Mouse (Mus musculus): ENCODE results near the gene Hddc3. TPM values are rescaled to one million over a fixed set of nuclear protein-coding genes. Genes with fewer than 3 reads are reported as not detected.

The Hddc3 gene
- polyA plus RNA-seq, 1 experiment, result 84.0 TPM

DNA sequence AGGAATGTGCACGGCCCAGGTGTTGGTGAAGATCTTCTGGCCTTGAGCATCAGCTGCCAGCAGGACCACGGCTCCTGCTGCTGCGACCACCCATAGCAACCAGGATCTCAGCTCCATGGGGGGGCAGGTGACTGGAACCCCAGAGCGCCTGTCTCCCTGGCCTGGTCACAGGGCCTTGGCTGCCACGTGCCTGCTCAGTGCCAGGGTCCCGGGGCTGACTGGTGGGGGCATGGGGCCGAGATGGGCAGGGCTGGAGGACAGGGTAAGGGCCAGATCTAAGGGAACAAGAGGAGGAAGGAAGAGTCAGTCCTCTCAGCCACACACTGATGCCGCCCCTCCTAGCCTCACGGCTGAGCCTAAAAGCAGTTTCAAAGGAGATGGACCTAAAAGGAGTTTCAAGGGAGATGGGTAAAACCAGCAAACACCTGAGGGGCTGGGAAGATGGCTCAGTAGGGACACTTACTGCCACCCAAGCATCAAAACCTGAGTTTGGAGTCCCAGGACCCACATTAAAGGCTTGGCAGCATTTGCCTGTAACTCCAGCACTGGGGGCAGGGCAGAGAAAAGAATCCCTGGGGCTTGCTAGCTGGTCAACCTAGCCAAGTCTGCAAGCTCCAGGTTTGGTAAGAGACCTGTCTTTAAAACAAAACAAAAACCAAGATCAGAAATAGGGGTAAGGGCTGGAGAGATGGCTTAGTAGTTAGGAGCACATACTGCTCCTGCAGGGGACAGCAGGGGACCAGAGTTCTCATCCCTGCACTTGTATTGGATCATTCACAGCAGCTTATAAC lies 55.9 kb downstream of the Hddc3 start:
- no peak for TF ChIP-seq GATA1 (IDR thresholded peaks at IDR 0.05; ENCODE audit: low read length)

DNA sequence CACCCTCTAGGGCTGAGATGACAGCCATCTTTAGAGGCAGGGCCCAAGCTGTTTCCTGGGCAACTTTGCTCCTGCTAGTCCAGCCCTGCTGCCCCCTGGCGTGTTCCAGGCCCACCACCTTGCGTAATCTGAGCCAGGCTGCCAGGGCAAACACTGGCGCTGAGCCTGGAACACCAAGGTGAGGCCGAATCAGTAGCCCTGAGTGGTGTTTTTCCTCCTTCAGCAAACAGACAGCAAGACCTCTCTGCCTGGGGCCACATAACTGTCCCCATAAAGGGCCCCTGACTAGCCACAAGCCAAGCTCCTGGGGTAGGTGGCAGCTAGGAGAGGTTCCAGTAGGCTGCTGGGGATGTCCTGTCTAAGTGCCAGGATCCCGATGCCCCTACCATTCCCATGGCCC lies 57.2 kb downstream of the Hddc3 start:
- TF ChIP-seq GATA1 (IDR thresholded peaks at IDR 0.05; ENCODE audit: low read length), result no peak

Other genes starting within 250 kb of the Hddc3 start
- 14.1 and 15.4 TPM in 2 replicates for gene Idh2, start 227.7 kb upstream of the Hddc3 start, polyA plus RNA-seq (2012)
- 18.5 and 25.3 TPM in 2 replicates for gene Sema4b, start 156.3 kb upstream of the Hddc3 start, polyA plus RNA-seq (2012)
- gene Cib1, start 110.3 kb upstream of the Hddc3 start, polyA plus RNA-seq (2012), result 62.3 and 76.0 TPM in 2 replicates
- gene Gdpgp1, start 110.2 kb upstream of the Hddc3 start, polyA plus RNA-seq (2012), result 5.3 and 6.0 TPM in 2 replicates
- 0.43 and 0.80 TPM in 2 replicates for gene Ttll13, start 96.7 kb upstream of the Hddc3 start, polyA plus RNA-seq (2012)
- 44.2 and 71.4 TPM in 2 replicates for gene Ngrn, start 81.9 kb upstream of the Hddc3 start, polyA plus RNA-seq (2012)
- gene Vps33b, start 73.5 kb upstream of the Hddc3 start, polyA plus RNA-seq (2012), result 7.1 and 7.2 TPM in 2 replicates
- 18.3 and 22.7 TPM in 2 replicates for gene Prc1, start 48.7 kb upstream of the Hddc3 start, polyA plus RNA-seq (2012)
- 22.2 and 24.7 TPM in 2 replicates for gene Rccd1, start 18.6 kb upstream of the Hddc3 start, polyA plus RNA-seq (2012)
- gene Unc45a, start 2.1 kb upstream of the Hddc3 start, polyA plus RNA-seq (2012), result 51.5 and 61.6 TPM in 2 replicates
- gene Man2a2, start 28.3 kb downstream of the Hddc3 start, polyA plus RNA-seq (2012), result 23.0 and 31.2 TPM in 2 replicates
- 0.70 and 0.98 TPM in 2 replicates for gene Fes, start 44.8 kb downstream of the Hddc3 start, polyA plus RNA-seq (2012)
- gene Furin, start 62.3 kb downstream of the Hddc3 start, polyA plus RNA-seq (2012), result 123 TPM in 2 replicates
- gene Blm, start 192.0 kb downstream of the Hddc3 start, polyA plus RNA-seq (2012), result 152 and 215 TPM in 2 replicates